Mouse (Mus musculus) midbrain, postnatal 0 days (tissue): ENCODE measurements at regions not wholly inside any gene's neighbourhood (a gene's known extent, or its start where the extent isn't known, plus 50 kb on each side); places are given as distances from the start of the nearest gene placed in this dataset.
A peak's percentile ranks its signal among the peaks of the same experiment; 100 is the strongest.
"Not testable (repeated sequence)": the region's sequence is repeated elsewhere in the genome, so short reads cannot be mapped to it uniquely, and the experiment has no call there.

Source experiments
- ATAC-seq: fragments of 200-750 bp; cut with Nextera tagmentation; 2 replicates; pipeline ENCODE4 v1.8.0; 2017; ENCODE audit warnings: moderate number of reproducible peaks, mild to moderate bottlenecking, moderate TSS enrichment, moderate library complexity; ENCODE audit not compliant: low FRiP score
- DNase-seq: peaks from one replicate; pipeline ENCODE4 v3.0.0-alpha.2; 2015; ENCODE audit warnings: low spot score
- H3K27ac ChIP-seq: fragments of 300-500 bp; sonication (generic); 2 replicates; pipeline ENCODE4 v1.5.1; 2014; ENCODE audit warnings: low read depth, mild to moderate bottlenecking, low read length, mixed read lengths
- H3K27me3 ChIP-seq: fragments of 300-500 bp; sonication (generic); 2 replicates; pipeline ENCODE4 v1.6.1; 2014; ENCODE audit warnings: low read length, control low read depth, mixed read lengths; ENCODE audit not compliant: insufficient read depth
- H3K36me3 ChIP-seq: fragments of 300-500 bp; sonication (generic); 2 replicates; pipeline ENCODE4 v1.6.1; 2014; ENCODE audit warnings: low read length, control low read depth, mixed read lengths; ENCODE audit not compliant: insufficient read depth
- H3K4me1 ChIP-seq: fragments of 300-500 bp; sonication (generic); 2 replicates; pipeline ENCODE4 v1.6.1; 2014; ENCODE audit warnings: mild to moderate bottlenecking, control low read depth, antibody characterized with exemption, low read length, mixed read lengths; ENCODE audit not compliant: insufficient read depth
- H3K4me2 ChIP-seq: fragments of 300-500 bp; sonication (generic); 2 replicates; pipeline ENCODE4 v1.6.1; 2014; ENCODE audit warnings: low read depth, mild to moderate bottlenecking, low read length, mixed read lengths; ENCODE audit not compliant: poor library complexity, severe bottlenecking
- H3K4me3 ChIP-seq: fragments of 300-500 bp; sonication (generic); 2 replicates; pipeline ENCODE4 v1.5.1; 2014; ENCODE audit warnings: low read depth, mild to moderate bottlenecking, low read length, moderate library complexity
- H3K9ac ChIP-seq: fragments of 300-500 bp; sonication (generic); replicated peaks from 2 replicates; pipeline ENCODE4 v1.6.1; 2014; ENCODE audit warnings: mild to moderate bottlenecking, low read length, moderate library complexity, mixed read lengths; ENCODE audit not compliant: poor library complexity, severe bottlenecking
- H3K9me3 ChIP-seq: fragments of 300-500 bp; sonication (generic); 2 replicates; pipeline ENCODE4 v1.6.1; 2016; ENCODE audit warnings: low read length, control low read depth
- CTCF ChIP-seq: IDR thresholded peaks from 2 replicates; pipeline ENCODE4 v1.5.1; 2016; ENCODE audit warnings: antibody characterized with exemption, mild to moderate bottlenecking
- whole genome bisulfite sequencing: fragments of 180-500 bp; shearing (Covaris S2); extraction: QIAGEN DNeasy Blood & Tissue Kit; methylation state at CpG from one replicate; pipeline ENCODE4 v1.1.7; 2014; 5-methylcytosine and 5-hydroxymethylcytosine counted together

- Histone ChIP-seq H3K9ac (no peak overlapping the region), H3K4me3 (no peak overlapping the region), H3K36me3 (no peaks in the 10 kb centered on the region), H3K27me3 (no peaks in the 10 kb centered on the region), H3K4me1 (no peaks in the 10 kb centered on the region), H3K4me2 (no peak overlapping the region), H3K27ac (no peak overlapping the region), H3K9me3 (no peaks in the 10 kb centered on the region)
- DNase-seq (no peak), ATAC-seq (no peak)
- WGBS, result 59% methylated on average over 3 of the region's 3 CpGs
- TF ChIP-seq CTCF, result no peak
These were observed 335.6 kb upstream of the Igfbp7 start for GRCm38 (mm10) chr5:77743467-77743866.

- ATAC-seq, H3K27ac ChIP-seq, H3K27me3 ChIP-seq, H3K9me3 ChIP-seq, H3K9ac ChIP-seq, H3K4me2 ChIP-seq, DNase-seq, H3K36me3 ChIP-seq, H3K4me1 ChIP-seq, H3K4me3 ChIP-seq: not testable (repeated sequence)
- 43% methylated on average over 4 of the region's 4 CpGs for WGBS
These were observed 322.4 kb upstream of the Igfbp7 start for GRCm38 (mm10) chr5:77730286-77730685.

GRCm38 (mm10) chr5:77681592-77681991 is 273.8 kb upstream of the Igfbp7 start:
- Histone ChIP-seq H3K9me3 (no peaks in the 10 kb centered on the region), H3K36me3 (no peaks in the 10 kb centered on the region), H3K27ac (no peak overlapping the region), H3K4me3 (no peak overlapping the region), H3K4me1 (no peaks in the 10 kb centered on the region), H3K9ac (no peak overlapping the region), H3K4me2 (no peak overlapping the region), H3K27me3 (no peaks in the 10 kb centered on the region)
- peak; percentile 52 for TF ChIP-seq CTCF
- DNase-seq, result no peak
- no peak for ATAC-seq
- WGBS, result 56% methylated on average over 3 of the region's 3 CpGs

GRCm38 (mm10) chr5:77672073-77672924 is 264.5 kb upstream of the Igfbp7 start:
- Histone ChIP-seq H3K4me3 (no peak overlapping the region), H3K4me2 (no peak overlapping the region), H3K9me3 (no peaks in the 10 kb centered on the region), H3K36me3 (no peaks in the 10 kb centered on the region), H3K27ac (no peak overlapping the region; the same call in 1 of the 2 replicates), H3K27me3 (no peaks in the 10 kb centered on the region), H3K9ac (no peak overlapping the region), H3K4me1 (no peaks in the 10 kb centered on the region)
- ATAC-seq (peak; percentile 62), DNase-seq (peak; percentile 19)
- no peak for TF ChIP-seq CTCF
- 58% methylated on average over 15 of the region's 15 CpGs for WGBS

- no peak for DNase-seq
- H3K4me1 ChIP-seq, result no peaks in the 10 kb centered on the region
- no peak for ATAC-seq
- no peak overlapping the region for H3K4me3 ChIP-seq
- no peak for TF ChIP-seq CTCF
- no peaks in the 10 kb centered on the region for H3K36me3 ChIP-seq
- H3K9ac ChIP-seq, result no peak overlapping the region
- no peaks in the 10 kb centered on the region for H3K9me3 ChIP-seq
- WGBS, result 75% methylated on average over 3 of the region's 3 CpGs
- no peak overlapping the region for H3K27ac ChIP-seq
- H3K4me2 ChIP-seq, result no peak overlapping the region
- no peaks in the 10 kb centered on the region for H3K27me3 ChIP-seq
These were observed 255.3 kb upstream of the Igfbp7 start for GRCm38 (mm10) chr5:77663096-77663495.

GRCm38 (mm10) chr5:77659016-77659415 is 251.2 kb upstream of the Igfbp7 start:
- H3K4me3 ChIP-seq, result no peak overlapping the region
- 86% methylated on average over 6 of the region's 6 CpGs for WGBS

More at GRCm38 (mm10) chr5:77659016-77659415, 251.2 kb upstream of the Igfbp7 start:
- ATAC-seq, result no peak
- no peaks in the 10 kb centered on the region for H3K4me1 ChIP-seq
- no peaks in the 10 kb centered on the region for H3K9me3 ChIP-seq
- H3K4me2 ChIP-seq, result no peak overlapping the region
- no peaks in the 10 kb centered on the region for H3K27me3 ChIP-seq
- peak; percentile 35 for DNase-seq
- TF ChIP-seq CTCF, result no peak
- no peak overlapping the region for H3K27ac ChIP-seq
- no peak overlapping the region for H3K9ac ChIP-seq
- H3K36me3 ChIP-seq, result no peaks in the 10 kb centered on the region
